Mouse (Mus musculus) cerebellum, adult 11-12 months (tissue): ENCODE data around the gene Cltrn.

ENCODE experiments used
- DNase-seq: peaks from one replicate; pipeline ENCODE4 v3.0.0; 2022

The Cltrn gene

DNA sequence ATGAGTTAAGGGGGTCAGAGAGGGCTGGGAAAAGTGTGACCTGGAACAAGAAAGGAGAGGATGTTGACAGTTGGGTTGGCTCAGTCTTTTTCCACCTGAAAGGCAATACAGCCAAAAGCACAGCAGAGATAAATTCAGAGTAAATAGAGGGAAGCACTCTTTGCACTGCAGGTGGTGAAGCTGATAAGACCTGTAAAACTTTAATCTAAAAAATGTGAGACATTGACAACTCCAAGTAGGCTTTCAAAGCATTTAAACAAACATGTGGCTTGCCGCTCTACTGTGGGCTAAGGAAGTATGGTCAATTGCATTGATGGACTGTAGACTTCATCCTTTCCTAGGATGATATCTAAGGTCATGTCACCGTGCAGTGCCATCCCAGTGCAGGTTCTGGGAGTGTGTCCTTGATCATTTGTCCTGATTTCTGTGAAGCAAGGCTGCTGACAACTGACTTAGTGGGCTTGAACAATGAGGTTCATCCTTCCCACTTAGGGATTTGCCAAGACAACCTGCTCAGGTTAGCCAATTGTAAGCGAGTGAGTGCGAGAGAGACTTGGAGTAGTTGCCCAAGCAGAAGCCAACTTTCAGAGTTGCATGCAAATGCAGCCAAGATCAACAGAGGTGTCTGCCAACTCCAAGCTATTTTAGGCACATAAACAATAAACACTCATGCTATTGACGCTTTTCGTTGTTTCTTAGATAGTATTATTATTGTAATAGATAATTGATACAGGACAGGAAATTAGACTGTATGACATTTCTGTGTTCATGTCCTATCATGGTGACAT is 57.0 kb downstream of the Cltrn start:
- no peak for DNase-seq

DNA sequence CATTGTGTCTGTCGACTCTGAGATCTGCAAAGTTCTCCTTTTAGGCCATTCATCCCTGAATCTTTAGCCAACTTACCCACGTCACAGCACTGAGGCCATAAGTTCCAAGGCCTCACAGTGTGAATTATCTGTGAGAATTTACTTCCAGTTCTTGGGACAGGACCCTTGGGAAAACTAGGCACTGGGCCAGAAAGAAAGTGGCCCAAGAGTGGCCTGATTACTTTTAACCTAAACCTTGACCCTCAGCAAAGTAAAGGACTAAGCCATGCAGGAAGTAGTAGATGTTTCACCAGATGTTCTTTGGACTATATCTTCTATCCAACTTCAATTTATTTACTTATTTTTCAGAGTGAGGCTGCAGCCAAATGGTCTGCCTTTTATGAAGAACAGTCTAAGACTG is 64.1 kb downstream of the Cltrn start:
- no peak for DNase-seq

DNA sequence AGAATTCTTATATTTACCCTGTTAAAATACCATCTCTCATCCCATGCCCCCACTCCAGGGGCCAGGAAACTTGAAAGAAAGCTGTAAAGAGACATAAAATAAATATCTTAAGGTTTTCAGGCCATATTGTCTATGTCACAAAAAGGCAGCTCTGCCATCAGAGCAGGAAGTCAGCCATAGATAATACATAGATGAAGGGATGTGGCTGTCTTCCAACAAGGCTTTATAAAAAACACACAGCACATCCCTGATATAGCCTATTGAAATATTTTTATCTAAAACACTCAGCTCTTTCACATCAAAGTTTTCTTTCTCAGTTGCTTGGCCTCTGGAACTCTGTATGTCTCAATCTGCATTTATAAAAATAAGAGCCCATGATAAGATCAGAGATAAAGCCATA is 65.0 kb downstream of the Cltrn start:
- no peak for DNase-seq

DNA sequence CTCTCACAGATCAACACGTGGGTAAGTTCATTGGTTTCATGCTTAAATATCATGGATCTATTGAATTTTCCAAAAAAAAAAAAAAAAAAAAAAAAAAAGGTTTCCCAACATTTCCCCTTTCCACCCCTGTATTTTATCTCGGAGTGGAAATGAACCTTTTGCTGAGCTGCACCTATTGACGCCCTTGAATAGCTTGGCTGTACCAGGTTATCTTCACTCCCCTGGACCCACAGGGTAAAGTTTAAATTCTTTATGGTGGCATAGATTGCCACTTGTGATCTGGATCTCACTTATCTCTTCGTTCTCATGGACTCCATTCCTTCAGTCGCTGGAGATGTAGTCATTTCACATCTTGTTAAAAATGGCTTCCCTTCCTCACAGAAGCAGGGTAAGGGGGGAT is 66.0 kb downstream of the Cltrn start:
- DNase-seq = no peak

DNA sequence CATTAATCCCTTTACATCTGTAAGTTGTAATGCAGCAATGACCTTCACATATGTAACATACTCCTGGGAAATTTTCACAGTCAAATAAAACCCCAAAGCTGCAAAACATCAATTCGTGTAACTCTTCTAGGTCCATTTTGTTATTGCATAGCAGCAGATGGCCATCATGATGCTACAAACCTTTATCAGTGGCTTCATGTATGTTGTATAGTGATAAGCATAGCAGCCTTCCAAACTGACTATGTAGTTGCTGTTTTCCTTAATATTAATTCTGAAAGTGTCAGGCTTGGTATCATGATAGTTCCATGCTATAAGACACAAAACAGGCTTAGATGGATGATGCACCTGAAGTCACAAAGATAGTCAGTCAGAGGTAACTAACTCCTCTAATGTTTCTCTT is 76.1 kb downstream of the Cltrn start:
- no peak for DNase-seq
